22 mouse cellular contexts compared by ENCODE assay signal in genomic region chr17:56740118-56740787, GRCm38 (mm10). TPM values are rescaled to one million over a fixed set of nuclear protein-coding genes. Genes with fewer than 3 reads are reported as not detected.
DNase-seq lines count a peak whose midpoint lies in the region; ATAC-seq and TF ChIP-seq lines count a peak whose summit lies in the region.
"Had no signal": no experiment of that assay in that cellular context is flagged by ENCODE, and none has a peak within 500 bp of the region (broad histone marks: within the 10 kb centered on the region; RNA-seq: fewer than 3 reads in every experiment).

No protein-coding gene starts in this region.

- H3K27me3 ChIP-seq in heart, embryonic 12.5 days (replicated peaks) = peaks cover 14% of the 10 kb centered on the region
- no peaks in the 10 kb centered on the region for H3K27me3 ChIP-seq in heart, embryonic 11.5 days (ENCODE audit: control insufficient read depth, insufficient read depth, low read length)
- H3K27me3 ChIP-seq in heart, embryonic 15.5 days = no peaks in the 10 kb centered on the region
- no peaks in the 10 kb centered on the region for H3K27me3 ChIP-seq in midbrain, embryonic 16.5 days (ENCODE audit: control insufficient read depth, insufficient read depth, low read depth, low read length)
- no peaks in the 10 kb centered on the region for H3K27me3 ChIP-seq in midbrain, postnatal 0 days (ENCODE audit: insufficient read depth, low read length)
- H3K27me3 ChIP-seq: hindbrain, embryonic 12.5 days; hindbrain, embryonic 15.5 days had no signal

- H3K9ac ChIP-seq in heart, embryonic 12.5 days = no peak overlapping the region
- H3K9ac ChIP-seq in heart, embryonic 11.5 days (ENCODE audit: low read depth, low read length) = no peak overlapping the region
- no peak overlapping the region for H3K9ac ChIP-seq in heart, embryonic 15.5 days
- H3K9ac ChIP-seq in midbrain, embryonic 16.5 days (ENCODE audit: low read depth, low read length) = no peak overlapping the region
- no peak overlapping the region for H3K9ac ChIP-seq in midbrain, postnatal 0 days (replicated peaks; ENCODE audit: low read length, poor library complexity, severe bottlenecking)
- H3K9ac ChIP-seq: forebrain, embryonic 13.5 days; hindbrain, embryonic 12.5 days; hindbrain, embryonic 15.5 days had no signal

- peaks cover 13% of the 10 kb centered on the region for H3K4me1 ChIP-seq in heart, embryonic 12.5 days (replicated peaks)
- H3K4me1 ChIP-seq in heart, embryonic 11.5 days (ENCODE audit: control insufficient read depth, insufficient read depth, low read length) = no peaks in the 10 kb centered on the region
- peaks cover 31% of the 10 kb centered on the region for H3K4me1 ChIP-seq in heart, embryonic 15.5 days (replicated peaks)
- no peaks in the 10 kb centered on the region for H3K4me1 ChIP-seq in midbrain, embryonic 16.5 days (ENCODE audit: control insufficient read depth, insufficient read depth, low read length)
- H3K4me1 ChIP-seq in midbrain, postnatal 0 days (ENCODE audit: insufficient read depth, low read length) = no peaks in the 10 kb centered on the region
- H3K4me1 ChIP-seq: forebrain, embryonic 10.5 days; forebrain, embryonic 13.5 days; hindbrain, embryonic 12.5 days; hindbrain, embryonic 15.5 days had no signal

- TF ChIP-seq CTCF in midbrain, postnatal 0 days (IDR thresholded peaks at IDR 0.05) = no peak

- intact Hi-C loops in heart, postnatal 36 days (cut with DNase I) = no loop called here

- H3K4me2 ChIP-seq in heart, embryonic 12.5 days = peak overlapping the region; percentile 28; the same call in 1 of the 2 replicates
- H3K4me2 ChIP-seq in heart, embryonic 11.5 days = no peak overlapping the region
- H3K4me2 ChIP-seq in heart, embryonic 15.5 days = peak overlapping the region; percentile 5
- H3K4me2 ChIP-seq in midbrain, embryonic 16.5 days (ENCODE audit: low read length) = no peak overlapping the region
- no peak overlapping the region for H3K4me2 ChIP-seq in midbrain, postnatal 0 days (ENCODE audit: low read depth, low read length, poor library complexity, severe bottlenecking)
- H3K4me2 ChIP-seq: forebrain, embryonic 13.5 days; hindbrain, embryonic 12.5 days; hindbrain, embryonic 15.5 days had no signal

- DNase-seq in heart, postnatal 36 days = no peak
- no peak for DNase-seq in midbrain, postnatal 0 days (ENCODE audit: low spot score)
- peak; percentile 83 for DNase-seq in heart, postnatal 4 days
- no peak for DNase-seq in gastrocnemius, postnatal 25 days
- DNase-seq: adrenal gland, adult 8-10 months; adrenal gland, postnatal 36 days; cerebellum, adult 18-20 months; cerebellum, adult 9-10 months; cerebellum, postnatal 14 days; gastrocnemius, postnatal 10 days; kidney, adult 2 months had no signal

- H3K4me3 ChIP-seq in heart, embryonic 12.5 days = no peak overlapping the region
- no peak overlapping the region for H3K4me3 ChIP-seq in heart, embryonic 11.5 days (ENCODE audit: low read depth, low read length)
- H3K4me3 ChIP-seq in heart, embryonic 15.5 days = no peak overlapping the region
- H3K4me3 ChIP-seq in midbrain, embryonic 16.5 days (ENCODE audit: low read depth, low read length) = no peak overlapping the region
- H3K4me3 ChIP-seq in midbrain, postnatal 0 days (ENCODE audit: low read depth, low read length) = no peak overlapping the region
- H3K4me3 ChIP-seq: forebrain, embryonic 10.5 days; forebrain, embryonic 13.5 days; hindbrain, embryonic 12.5 days; hindbrain, embryonic 15.5 days had no signal

- ATAC-seq in heart, embryonic 12.5 days (ENCODE audit: insufficient number of reproducible peaks, low FRiP score) = peak; percentile 54
- no peak; the same call in 1 of the 2 replicates for ATAC-seq in heart, embryonic 11.5 days (replicated peaks; ENCODE audit: insufficient number of reproducible peaks, low FRiP score, low TSS enrichment)
- ATAC-seq in heart, embryonic 15.5 days (replicated peaks; ENCODE audit: insufficient number of reproducible peaks, insufficient read depth, low FRiP score, low read depth) = peak; percentile 89
- ATAC-seq in midbrain, embryonic 16.5 days = 0 out of 2 replicates have a peak, but pooled peaks have one; percentile 17
- no peak for ATAC-seq in midbrain, postnatal 0 days (ENCODE audit: low FRiP score)
- ATAC-seq: CD4-positive, CD25-positive, alpha-beta regulatory T cell, adult 4 months; forebrain, embryonic 13.5 days; forebrain, embryonic 16.5 days had no signal

- no peaks in the 10 kb centered on the region for H3K36me3 ChIP-seq in heart, embryonic 12.5 days
- no peaks in the 10 kb centered on the region for H3K36me3 ChIP-seq in heart, embryonic 11.5 days (ENCODE audit: control insufficient read depth, insufficient read depth, low read length)
- H3K36me3 ChIP-seq in heart, embryonic 15.5 days = no peaks in the 10 kb centered on the region
- no peaks in the 10 kb centered on the region for H3K36me3 ChIP-seq in midbrain, embryonic 16.5 days (ENCODE audit: control insufficient read depth, insufficient read depth, low read length)
- H3K36me3 ChIP-seq in midbrain, postnatal 0 days (ENCODE audit: insufficient read depth, low read length) = no peaks in the 10 kb centered on the region
- H3K36me3 ChIP-seq: forebrain, embryonic 10.5 days; hindbrain, embryonic 12.5 days; hindbrain, embryonic 15.5 days had no signal

- WGBS in heart, embryonic 12.5 days = 47% methylated on average over 17 of the region's 17 CpGs
- 56% methylated on average over 17 of the region's 17 CpGs for WGBS in heart, embryonic 11.5 days (ENCODE audit: insufficient replicate concordance)
- 39% methylated on average over 17 of the region's 17 CpGs for WGBS in heart, embryonic 15.5 days
- WGBS in midbrain, embryonic 16.5 days = 81% methylated on average over 17 of the region's 17 CpGs
- WGBS in midbrain, postnatal 0 days = 83% methylated on average over 17 of the region's 17 CpGs

- H3K9me3 ChIP-seq in heart, embryonic 12.5 days (replicated peaks) = peaks cover 4% of the 10 kb centered on the region
- H3K9me3 ChIP-seq in heart, embryonic 11.5 days (replicated peaks; ENCODE audit: control insufficient read depth, low read length) = no peaks in the 10 kb centered on the region
- H3K9me3 ChIP-seq in heart, embryonic 15.5 days (replicated peaks) = no peaks in the 10 kb centered on the region
- H3K9me3 ChIP-seq in midbrain, embryonic 16.5 days (replicated peaks; ENCODE audit: control insufficient read depth, low read length, poor library complexity, severe bottlenecking) = no peaks in the 10 kb centered on the region
- no peaks in the 10 kb centered on the region for H3K9me3 ChIP-seq in midbrain, postnatal 0 days (ENCODE audit: low read length)
- H3K9me3 ChIP-seq: forebrain, embryonic 10.5 days; forebrain, embryonic 13.5 days; hindbrain, embryonic 12.5 days; hindbrain, embryonic 15.5 days had no signal

- H3K27ac ChIP-seq in heart, embryonic 12.5 days (ENCODE audit: poor library complexity, severe bottlenecking) = peak overlapping the region; percentile 48; the same call in 1 of the 2 replicates
- H3K27ac ChIP-seq in heart, embryonic 11.5 days (ENCODE audit: low read depth, low read length) = no peak overlapping the region
- H3K27ac ChIP-seq in heart, embryonic 15.5 days = peak overlapping the region; percentile 87
- no peak overlapping the region for H3K27ac ChIP-seq in midbrain, embryonic 16.5 days (ENCODE audit: low read length)
- no peak overlapping the region for H3K27ac ChIP-seq in midbrain, postnatal 0 days (ENCODE audit: low read depth, low read length)
- H3K27ac ChIP-seq: forebrain, embryonic 10.5 days; forebrain, embryonic 13.5 days; hindbrain, embryonic 12.5 days; hindbrain, embryonic 15.5 days had no signal

RNA-seq across cellular contexts. Expression of gene Nrtn, which starts 17.1 kb away (rescaled TPM):
- polyA plus RNA-seq in heart, embryonic 12.5 days (2016; fragmentation: Nextera tagmentation; extraction: Ambion mirVana) = 7.5 and 9.0 TPM in 2 replicates
- polyA plus RNA-seq in heart, embryonic 11.5 days (2014; fragmentation: Nextera tagmentation; extraction: Ambion mirVana) = 4.6 and 5.2 TPM in 2 replicates
- 19.8 and 25.7 TPM in 2 replicates for polyA plus RNA-seq in heart, embryonic 15.5 days (2015; fragmentation: Nextera tagmentation; extraction: Ambion mirVana)
- 10 to 100 TPM; 27.5 to 29.4 TPM for total RNA-seq in heart, postnatal 36 days (2021)
- 2.5 and 4.0 TPM in 2 replicates for polyA plus RNA-seq in midbrain, embryonic 16.5 days (2015; fragmentation: Nextera tagmentation; extraction: Ambion mirVana)
- total RNA-seq in midbrain, postnatal 0 days (2014; rRNA removed) = 12.5 and 13.4 TPM in 2 replicates
- 7.4 and 8.0 TPM in 2 replicates for polyA plus RNA-seq in midbrain, postnatal 0 days (2015; fragmentation: Nextera tagmentation; extraction: Ambion mirVana)
- total RNA-seq in heart, postnatal 4 days (2021) = 10 to 100 TPM; 22.4 to 22.5 TPM
- total RNA-seq in gastrocnemius, postnatal 25 days (2021) = 1 to 10 TPM; 1.9 to 3.1 TPM
- total RNA-seq: hematopoietic stem cell, adult 5-6 weeks had no signal
- polyA plus RNA-seq: CD4-positive, CD25-positive, alpha-beta regulatory T cell, adult 4 months had no signal

RNA-seq across cellular contexts. Expression of gene Vmac, which starts 22.4 kb away (rescaled TPM):
- 12.1 and 12.9 TPM in 2 replicates for polyA plus RNA-seq in heart, embryonic 12.5 days (2016; fragmentation: Nextera tagmentation; extraction: Ambion mirVana)
- polyA plus RNA-seq in heart, embryonic 11.5 days (2014; fragmentation: Nextera tagmentation; extraction: Ambion mirVana) = 11.9 and 13.4 TPM in 2 replicates
- polyA plus RNA-seq in heart, embryonic 15.5 days (2015; fragmentation: Nextera tagmentation; extraction: Ambion mirVana) = 11.6 and 16.5 TPM in 2 replicates
- total RNA-seq in heart, postnatal 36 days (2021) = 1 to 10 TPM; 3.1 to 4.9 TPM
- polyA plus RNA-seq in midbrain, embryonic 16.5 days (2015; fragmentation: Nextera tagmentation; extraction: Ambion mirVana) = 15.6 and 16.1 TPM in 2 replicates
- 32.3 and 36.9 TPM in 2 replicates for total RNA-seq in midbrain, postnatal 0 days (2014; rRNA removed)
- 19.2 and 19.8 TPM in 2 replicates for polyA plus RNA-seq in midbrain, postnatal 0 days (2015; fragmentation: Nextera tagmentation; extraction: Ambion mirVana)
- total RNA-seq in heart, postnatal 4 days (2021) = 1 to 10 TPM; 5.3 to 8.0 TPM
- 1 to 10 TPM; 3.3 to 3.5 TPM for total RNA-seq in gastrocnemius, postnatal 25 days (2021)

RNA-seq across cellular contexts. Expression of gene Ndufa11, which starts 22.7 kb away (rescaled TPM):
- 638 and 663 TPM in 2 replicates for polyA plus RNA-seq in heart, embryonic 12.5 days (2016; fragmentation: Nextera tagmentation; extraction: Ambion mirVana)
- polyA plus RNA-seq in heart, embryonic 11.5 days (2014; fragmentation: Nextera tagmentation; extraction: Ambion mirVana) = 651 and 677 TPM in 2 replicates
- polyA plus RNA-seq in heart, embryonic 15.5 days (2015; fragmentation: Nextera tagmentation; extraction: Ambion mirVana) = 912 and 1,025 TPM in 2 replicates
- 100 to 1,000 TPM; 847 to 875 TPM for total RNA-seq in heart, postnatal 36 days (2021)
- 492 and 497 TPM in 2 replicates for polyA plus RNA-seq in midbrain, embryonic 16.5 days (2015; fragmentation: Nextera tagmentation; extraction: Ambion mirVana)
- total RNA-seq in midbrain, postnatal 0 days (2014; rRNA removed) = 335 and 480 TPM in 2 replicates
- polyA plus RNA-seq in midbrain, postnatal 0 days (2015; fragmentation: Nextera tagmentation; extraction: Ambion mirVana) = 630 and 676 TPM in 2 replicates
- total RNA-seq in heart, postnatal 4 days (2021) = 100 to 1,000 TPM; 705 to 809 TPM
- total RNA-seq in gastrocnemius, postnatal 25 days (2021) = 100 to 1,000 TPM; 459 to 461 TPM

RNA-seq across cellular contexts. Expression of gene Dus3l, which starts 24.3 kb away (rescaled TPM):
- polyA plus RNA-seq in heart, embryonic 12.5 days (2016; fragmentation: Nextera tagmentation; extraction: Ambion mirVana) = 33.3 and 34.8 TPM in 2 replicates
- polyA plus RNA-seq in heart, embryonic 11.5 days (2014; fragmentation: Nextera tagmentation; extraction: Ambion mirVana) = 28.4 and 32.1 TPM in 2 replicates
- polyA plus RNA-seq in heart, embryonic 15.5 days (2015; fragmentation: Nextera tagmentation; extraction: Ambion mirVana) = 28.3 and 37.6 TPM in 2 replicates
- total RNA-seq in heart, postnatal 36 days (2021) = 10 to 100 TPM; 18.8 to 20.3 TPM
- 96.8 and 106 TPM in 2 replicates for polyA plus RNA-seq in midbrain, embryonic 16.5 days (2015; fragmentation: Nextera tagmentation; extraction: Ambion mirVana)
- total RNA-seq in midbrain, postnatal 0 days (2014; rRNA removed) = 91.0 and 93.8 TPM in 2 replicates
- 103 and 114 TPM in 2 replicates for polyA plus RNA-seq in midbrain, postnatal 0 days (2015; fragmentation: Nextera tagmentation; extraction: Ambion mirVana)
- total RNA-seq in heart, postnatal 4 days (2021) = 10 to 100 TPM; 22.8 to 23.5 TPM
- total RNA-seq in gastrocnemius, postnatal 25 days (2021) = 10 to 100 TPM; 12.4 to 14.5 TPM

RNA-seq across cellular contexts. Expression of gene Prr22, which starts 29.8 kb away (rescaled TPM):
- polyA plus RNA-seq in heart, embryonic 12.5 days (2016; fragmentation: Nextera tagmentation; extraction: Ambion mirVana) = 1.0 and 1.4 TPM in 2 replicates
- polyA plus RNA-seq in heart, embryonic 11.5 days (2014; fragmentation: Nextera tagmentation; extraction: Ambion mirVana) = 0.97 and 1.0 TPM in 2 replicates
- polyA plus RNA-seq in heart, embryonic 15.5 days (2015; fragmentation: Nextera tagmentation; extraction: Ambion mirVana) = 0.92 and 1.1 TPM in 2 replicates
- total RNA-seq in heart, postnatal 36 days (2021) = under 1 TPM in 1 of 2 experiments, not detected in 1; 0.58 TPM
- 0.97 and 1.1 TPM in 2 replicates for polyA plus RNA-seq in midbrain, embryonic 16.5 days (2015; fragmentation: Nextera tagmentation; extraction: Ambion mirVana)
- total RNA-seq in midbrain, postnatal 0 days (2014; rRNA removed) = 0.44 and 1.3 TPM in 2 replicates
- polyA plus RNA-seq in midbrain, postnatal 0 days (2015; fragmentation: Nextera tagmentation; extraction: Ambion mirVana) = 0.61 and 1.1 TPM in 2 replicates
- total RNA-seq in heart, postnatal 4 days (2021) = under 1 TPM; 0.41 to 0.61 TPM
- total RNA-seq in gastrocnemius, postnatal 25 days (2021) = under 1 TPM in 1 of 2 experiments, not detected in 1; 0.33 TPM
- total RNA-seq: hematopoietic stem cell, adult 5-6 weeks had no signal

Comparison
In these comparisons a context has a peak if more than half of its experiments do, and no peak if none do; other contexts are left out.
1. ATAC-seq: peak in heart, embryonic 12.5 days (single experiment), heart, embryonic 15.5 days (single experiment) and midbrain, embryonic 16.5 days (single experiment); none in heart, embryonic 11.5 days (single experiment) and midbrain, postnatal 0 days (single experiment).
2. H3K27ac ChIP-seq: peak in heart, embryonic 12.5 days (single experiment) and heart, embryonic 15.5 days (single experiment); none in heart, embryonic 11.5 days (single experiment), midbrain, embryonic 16.5 days (single experiment) and midbrain, postnatal 0 days (single experiment).
3. H3K4me2 ChIP-seq: peak in heart, embryonic 12.5 days (single experiment) and heart, embryonic 15.5 days (single experiment); none in heart, embryonic 11.5 days (single experiment), midbrain, embryonic 16.5 days (single experiment) and midbrain, postnatal 0 days (single experiment).